Mouse (Mus musculus): ENCODE data around the gene 1600014C10Rik. TPM values are rescaled to one million over a fixed set of nuclear protein-coding genes. Genes with fewer than 3 reads are reported as not detected.

Gene 1600014C10Rik
- polyA plus RNA-seq (2011; ENCODE audit: insufficient read depth, insufficient read length, low read depth, missing spikeins): 5.3 and 7.0 TPM in 2 replicates

DNA sequence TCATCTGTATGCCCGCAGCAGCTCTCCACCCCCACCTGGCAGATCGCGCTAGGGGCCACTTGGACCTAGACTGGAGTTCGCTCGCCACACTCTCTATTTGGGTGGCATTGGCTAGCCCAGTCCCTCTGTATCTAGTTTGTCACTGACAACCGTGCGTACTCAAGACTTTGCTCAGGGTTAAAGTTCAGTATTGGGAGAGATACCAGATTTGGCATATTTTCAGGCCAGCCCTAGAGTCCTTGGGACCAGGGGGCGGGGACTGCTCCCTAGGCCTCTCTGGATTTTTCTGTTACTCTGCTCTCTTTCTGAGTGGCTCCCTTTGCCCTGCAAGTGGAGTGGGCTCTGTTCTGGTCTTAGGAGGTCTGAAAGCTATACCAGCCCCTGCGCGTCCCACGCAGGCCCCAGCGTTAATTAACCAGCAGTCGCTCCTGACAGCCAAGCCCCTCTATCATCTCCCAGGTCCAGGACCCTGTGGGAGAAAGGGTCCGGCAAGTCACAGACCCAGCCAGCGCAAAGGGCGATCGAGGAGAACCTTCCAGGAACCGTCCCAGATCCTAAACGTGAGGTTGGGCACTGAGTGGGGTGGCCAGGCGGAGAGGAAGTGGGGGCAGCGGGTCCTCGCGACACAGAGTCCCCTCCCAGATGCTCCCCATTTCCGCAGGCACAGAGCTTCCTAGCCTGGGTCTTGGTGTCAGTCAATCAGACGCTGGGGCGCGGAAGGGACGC lies at the start of gene 1600014C10Rik:
1600014C10Rik (plus strand) TSS at position 256 of the 726 bp plus-strand sequence.
- Histone ChIP-seq H3K36me3 (ENCODE audit: control insufficient read depth, insufficient read depth, low read length, poor library complexity, severe bottlenecking) (no peaks in the 10 kb centered on the region), H3K4me1 (ENCODE audit: control insufficient read depth, insufficient read depth, low read length) (no peaks in the 10 kb centered on the region), H3K27ac (ENCODE audit: insufficient read depth, low read length) (no peak within 1 kb of the TSS), H3K4me3 (ENCODE audit: low read depth, low read length) (peak within 1 kb of the TSS; percentile 49), H3K9ac (ENCODE audit: low read depth, poor library complexity, severe bottlenecking) (peak within 1 kb of the TSS; percentile 15), H3K9me3 (replicated peaks; ENCODE audit: control insufficient read depth, insufficient read depth, low read length, poor library complexity, severe bottlenecking) (no peaks in the 10 kb centered on the region), H3K27me3 (ENCODE audit: control insufficient read depth, insufficient read depth, low read length, poor library complexity, severe bottlenecking) (no peaks in the 10 kb centered on the region)
- TF ChIP-seq CTCF (IDR thresholded peaks at IDR 0.05; ENCODE audit: low read depth, low read length) (no peak), EP300 (IDR thresholded peaks at IDR 0.05; ENCODE audit: insufficient read depth, low read depth, low read length) (no peak), POLR2A (IDR thresholded peaks at IDR 0.05; ENCODE audit: insufficient read depth, low read length) (no peak)

GRCm38 (mm10) chr7:38134471-38134870 lies 48.5 kb upstream of the 1600014C10Rik start:
- Histone ChIP-seq H3K36me3 (ENCODE audit: control insufficient read depth, insufficient read depth, low read length, poor library complexity, severe bottlenecking) (no peaks in the 10 kb centered on the region), H3K4me1 (ENCODE audit: control insufficient read depth, insufficient read depth, low read length) (no peaks in the 10 kb centered on the region), H3K27ac (ENCODE audit: insufficient read depth, low read length) (no peak overlapping the region), H3K9me3 (replicated peaks; ENCODE audit: control insufficient read depth, insufficient read depth, low read length, poor library complexity, severe bottlenecking) (no peaks in the 10 kb centered on the region), H3K4me3 (ENCODE audit: low read depth, low read length) (no peak overlapping the region), H3K9ac (ENCODE audit: low read depth, poor library complexity, severe bottlenecking) (no peak overlapping the region), H3K27me3 (ENCODE audit: control insufficient read depth, insufficient read depth, low read length, poor library complexity, severe bottlenecking) (no peaks in the 10 kb centered on the region)
- no peak for TF ChIP-seq POLR2A (IDR thresholded peaks at IDR 0.05; ENCODE audit: insufficient read depth, low read length)
- no peak for TF ChIP-seq CTCF (IDR thresholded peaks at IDR 0.05; ENCODE audit: low read depth, low read length)
- TF ChIP-seq EP300 (IDR thresholded peaks at IDR 0.05; ENCODE audit: insufficient read depth, low read depth, low read length): no peak

GRCm38 (mm10) chr7:38140324-38140723 lies 42.7 kb upstream of the 1600014C10Rik start:
- TF ChIP-seq EP300 (IDR thresholded peaks at IDR 0.05; ENCODE audit: insufficient read depth, low read depth, low read length) (no peak), POLR2A (IDR thresholded peaks at IDR 0.05; ENCODE audit: insufficient read depth, low read length) (no peak), CTCF (IDR thresholded peaks at IDR 0.05; ENCODE audit: low read depth, low read length) (no peak)
- no peaks in the 10 kb centered on the region for H3K9me3 ChIP-seq (replicated peaks; ENCODE audit: control insufficient read depth, insufficient read depth, low read length, poor library complexity, severe bottlenecking)
- no peak overlapping the region for H3K4me3 ChIP-seq (ENCODE audit: low read depth, low read length)
- H3K4me1 ChIP-seq (ENCODE audit: control insufficient read depth, insufficient read depth, low read length): no peaks in the 10 kb centered on the region
- no peak overlapping the region for H3K27ac ChIP-seq (ENCODE audit: insufficient read depth, low read length)
- H3K9ac ChIP-seq (ENCODE audit: low read depth, poor library complexity, severe bottlenecking): no peak overlapping the region
- no peaks in the 10 kb centered on the region for H3K36me3 ChIP-seq (ENCODE audit: control insufficient read depth, insufficient read depth, low read length, poor library complexity, severe bottlenecking)
- H3K27me3 ChIP-seq (ENCODE audit: control insufficient read depth, insufficient read depth, low read length, poor library complexity, severe bottlenecking): no peaks in the 10 kb centered on the region

DNA sequence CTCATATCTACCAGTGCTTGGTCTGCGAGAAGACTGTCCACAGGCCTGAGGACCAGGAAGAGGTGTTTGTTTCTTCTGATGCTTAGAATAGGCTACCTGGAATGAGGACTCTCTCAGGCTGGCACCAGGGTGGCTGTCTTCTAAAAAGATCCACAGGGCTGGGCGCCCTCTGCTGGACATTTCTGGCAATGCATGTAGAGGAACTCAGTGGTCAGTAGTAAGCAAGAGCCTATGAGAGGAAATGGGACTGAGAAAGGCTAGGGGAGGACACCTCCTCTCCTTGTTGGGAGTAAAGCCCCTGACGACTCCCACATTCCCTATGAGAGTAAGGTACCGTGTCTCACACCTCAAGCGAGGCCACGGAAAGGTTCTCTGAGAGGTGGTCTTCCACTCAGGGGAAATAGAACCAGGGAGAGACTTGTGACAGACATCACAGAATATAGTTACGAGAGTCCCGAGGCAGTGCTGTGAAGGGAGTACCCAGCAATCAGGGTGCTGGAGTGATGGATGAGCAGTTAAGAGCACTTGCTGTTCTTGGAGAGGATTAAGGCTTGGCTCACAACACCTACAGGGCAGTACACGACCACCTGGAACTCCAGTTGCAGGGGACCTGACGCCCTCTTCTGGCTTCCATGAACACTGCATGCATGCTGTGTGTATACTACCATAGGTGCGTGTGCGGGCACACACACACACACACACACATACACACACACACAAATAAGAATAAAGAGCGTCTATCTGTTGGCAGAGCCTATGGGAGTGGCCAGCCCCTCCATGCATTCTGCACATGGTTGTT lies 41.1 kb upstream of the 1600014C10Rik start:
- H3K9ac ChIP-seq (ENCODE audit: low read depth, poor library complexity, severe bottlenecking): no peak overlapping the region
- H3K4me1 ChIP-seq (ENCODE audit: control insufficient read depth, insufficient read depth, low read length): no peaks in the 10 kb centered on the region
- no peaks in the 10 kb centered on the region for H3K9me3 ChIP-seq (replicated peaks; ENCODE audit: control insufficient read depth, insufficient read depth, low read length, poor library complexity, severe bottlenecking)
- H3K36me3 ChIP-seq (ENCODE audit: control insufficient read depth, insufficient read depth, low read length, poor library complexity, severe bottlenecking): no peaks in the 10 kb centered on the region
- H3K27me3 ChIP-seq (ENCODE audit: control insufficient read depth, insufficient read depth, low read length, poor library complexity, severe bottlenecking): no peaks in the 10 kb centered on the region
- H3K4me3 ChIP-seq (ENCODE audit: low read depth, low read length): no peak overlapping the region
- H3K27ac ChIP-seq (ENCODE audit: insufficient read depth, low read length): no peak overlapping the region
- TF ChIP-seq CTCF (IDR thresholded peaks at IDR 0.05; ENCODE audit: low read depth, low read length) (peak; percentile 91), EP300 (IDR thresholded peaks at IDR 0.05; ENCODE audit: insufficient read depth, low read depth, low read length) (no peak)

DNA sequence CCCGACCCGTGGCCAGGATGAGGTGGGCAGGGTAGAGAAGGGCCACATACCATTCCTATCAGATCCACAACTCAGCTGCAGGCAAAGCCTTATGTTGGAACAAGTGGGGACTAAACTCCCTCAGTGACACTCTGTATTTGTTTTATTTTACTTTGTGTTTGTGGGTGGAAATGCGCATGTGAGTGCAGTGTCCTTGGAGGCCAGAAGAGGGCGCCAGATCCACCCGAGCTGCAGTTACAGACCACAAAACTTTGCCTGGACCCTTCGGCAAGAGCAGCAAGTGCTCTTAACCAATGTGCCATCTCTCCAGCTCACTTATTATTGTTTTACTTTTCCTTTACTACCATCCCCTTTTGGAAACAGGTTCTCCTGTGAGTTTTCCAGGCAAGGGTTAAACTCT lies 35.5 kb upstream of the 1600014C10Rik start:
- Histone ChIP-seq H3K36me3 (ENCODE audit: control insufficient read depth, insufficient read depth, low read length, poor library complexity, severe bottlenecking) (no peaks in the 10 kb centered on the region), H3K27me3 (ENCODE audit: control insufficient read depth, insufficient read depth, low read length, poor library complexity, severe bottlenecking) (no peaks in the 10 kb centered on the region), H3K4me3 (ENCODE audit: low read depth, low read length) (no peak overlapping the region), H3K9ac (ENCODE audit: low read depth, poor library complexity, severe bottlenecking) (no peak overlapping the region), H3K9me3 (replicated peaks; ENCODE audit: control insufficient read depth, insufficient read depth, low read length, poor library complexity, severe bottlenecking) (no peaks in the 10 kb centered on the region), H3K4me1 (ENCODE audit: control insufficient read depth, insufficient read depth, low read length) (no peaks in the 10 kb centered on the region), H3K27ac (ENCODE audit: insufficient read depth, low read length) (no peak overlapping the region)
- no peak for TF ChIP-seq EP300 (IDR thresholded peaks at IDR 0.05; ENCODE audit: insufficient read depth, low read depth, low read length)
- peak; percentile 67 for TF ChIP-seq CTCF (IDR thresholded peaks at IDR 0.05; ENCODE audit: low read depth, low read length)
